Mouse (Mus musculus): Measurements from ENCODE around the gene Casd1. TPM values are rescaled to one million over a fixed set of nuclear protein-coding genes. Genes with fewer than 3 reads are reported as not detected.

Gene Casd1
- total and polyA plus RNA-seq, 3 experiments: 13.1 to 38.2 (median 30.4) TPM

DNA sequence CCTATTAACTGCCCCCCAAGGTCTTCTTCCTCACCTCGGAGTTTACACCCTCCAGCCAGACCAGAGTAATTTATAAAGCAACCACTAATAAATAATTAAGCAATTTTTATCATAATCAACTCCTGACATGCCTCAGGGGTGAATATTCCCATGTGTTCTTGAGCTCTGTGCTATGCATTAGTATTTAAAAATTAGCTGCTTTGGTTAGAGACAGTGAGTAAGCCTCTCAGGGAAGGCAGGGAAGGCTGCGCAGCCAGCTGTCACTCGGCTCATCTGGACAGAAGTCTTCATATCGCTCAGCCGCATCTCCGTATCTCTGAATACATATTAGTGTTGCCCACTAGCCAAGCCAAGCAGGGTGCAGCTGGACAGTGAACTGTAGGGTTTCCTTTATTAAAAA lies 45.3 kb upstream of the Casd1 start:
- in situ Hi-C loops (cut with MboI; ENCODE audit: low pct_ligation_motif_present, low pct_unique_long_range_greater_than_20kb, low sequenced_read_pairs) (loop anchor here (25.0 kb wide), 1 partner anchor 832 kb away; the partner anchor contains the start of gene Asb4), dilution Hi-C loops (cut with MboI; ENCODE audit: extremely low pct_ligation_motif_present, extremely low pct_unique_long_range_greater_than_20kb, low sequenced_read_pairs) (no loop called here)
- H3K27me3 ChIP-seq (replicated peaks): no peaks in the 10 kb centered on the region

DNA sequence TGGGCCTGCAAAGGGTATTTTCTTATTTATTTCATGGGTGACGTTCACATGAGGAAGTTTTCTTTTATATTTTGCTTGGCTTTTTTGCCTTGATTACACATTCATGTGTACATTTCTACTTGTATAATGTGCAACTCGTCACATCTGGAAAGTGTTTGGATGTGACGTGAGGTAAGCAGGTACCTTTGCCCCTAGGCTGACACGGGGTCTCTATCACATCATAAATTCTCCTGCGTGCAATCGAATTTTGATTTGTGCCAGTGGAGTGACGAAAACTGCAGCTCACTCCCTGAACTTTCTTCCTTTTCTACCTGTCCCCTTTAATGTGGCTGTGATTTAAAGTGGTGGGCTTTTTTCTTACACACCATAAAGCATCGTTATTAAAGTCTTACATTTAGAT lies 43.6 kb upstream of the Casd1 start:
- Histone ChIP-seq H3K36me3 (replicated peaks in 1 of 2; ENCODE audit: control insufficient read depth in 1 of 2, insufficient read depth in 1 of 2, low read length in 1 of 2) (no peaks in the 10 kb centered on the region), H3K9ac (ENCODE audit: insufficient read depth, low read depth) (no peak overlapping the region), H3K79me2 (replicated peaks; ENCODE audit: control insufficient read depth, extremely low read depth, insufficient read depth, poor library complexity, severe bottlenecking) (no peaks in the 10 kb centered on the region), H3K9me3 (replicated peaks; ENCODE audit: low read length) (no peaks in the 10 kb centered on the region), H3K27me3 (replicated peaks) (no peaks in the 10 kb centered on the region), H3K4me2 (ENCODE audit: insufficient read depth, low read depth, poor library complexity, severe bottlenecking) (no peak overlapping the region), H3K4me3 (replicated peaks in 1 of 3; ENCODE audit: low read depth in 2 of 3, low read length in 2 of 3, poor library complexity in 1 of 3) (no peak overlapping the region), H3K4me1 (ENCODE audit: control insufficient read depth in 1 of 2, insufficient read depth in 2 of 2) (no peaks in the 10 kb centered on the region; a peak in 1 of 4 replicates), H3K27ac (ENCODE audit: insufficient read depth, low read depth) (no peak overlapping the region)
- in situ Hi-C loops (cut with MboI; ENCODE audit: low pct_ligation_motif_present, low pct_unique_long_range_greater_than_20kb, low sequenced_read_pairs) (loop anchor here (25.0 kb wide), 1 partner anchor 830 kb away; the partner anchor contains the start of gene Asb4), dilution Hi-C loops (cut with MboI; ENCODE audit: extremely low pct_ligation_motif_present, extremely low pct_unique_long_range_greater_than_20kb, low sequenced_read_pairs) (no loop called here)
- DNase-seq (ENCODE audit: extremely low read depth): no peak
- TF ChIP-seq MAZ (IDR thresholded peaks at IDR 0.05; ENCODE audit: low read depth, low read length) (no peak), POLR2A (IDR thresholded peaks at IDR 0.05; ENCODE audit: low read depth, low read length) (no peak), RAD21 (IDR thresholded peaks at IDR 0.05; ENCODE audit: low read depth, low read length) (no peak), MEF2A (IDR thresholded peaks at IDR 0.05; ENCODE audit: borderline replicate concordance, low read depth, low read length) (no peak), IRF4 (IDR thresholded peaks at IDR 0.05; ENCODE audit: low read depth, low read length) (no peak), KAT2A (IDR thresholded peaks at IDR 0.05; ENCODE audit: insufficient replicate concordance, low read length) (no peak)

More for the DNA sequence above, 45.3 kb upstream of the Casd1 start:
- Histone ChIP-seq H3K4me3 (replicated peaks in 1 of 3; ENCODE audit: low read depth in 2 of 3, low read length in 2 of 3, poor library complexity in 1 of 3) (no peak overlapping the region), H3K9me3 (replicated peaks; ENCODE audit: low read length) (no peaks in the 10 kb centered on the region), H3K27ac (ENCODE audit: insufficient read depth, low read depth) (no peak overlapping the region), H3K4me2 (ENCODE audit: insufficient read depth, low read depth, poor library complexity, severe bottlenecking) (no peak overlapping the region), H3K79me2 (replicated peaks; ENCODE audit: control insufficient read depth, extremely low read depth, insufficient read depth, poor library complexity, severe bottlenecking) (no peaks in the 10 kb centered on the region), H3K9ac (ENCODE audit: insufficient read depth, low read depth) (no peak overlapping the region), H3K36me3 (replicated peaks in 1 of 2; ENCODE audit: control insufficient read depth in 1 of 2, insufficient read depth in 1 of 2, low read length in 1 of 2) (no peaks in the 10 kb centered on the region), H3K4me1 (ENCODE audit: control insufficient read depth in 1 of 2, insufficient read depth in 2 of 2) (no peaks in the 10 kb centered on the region; a peak in 1 of 4 replicates)
- no peak for DNase-seq (ENCODE audit: extremely low read depth)
- TF ChIP-seq SMC3 (IDR thresholded peaks at IDR 0.05; ENCODE audit: low read depth, low read length) (no peak), TBP (conservative IDR thresholded peaks at IDR 0.05; ENCODE audit: low read depth, low read length) (no peak), MAFK (IDR thresholded peaks at IDR 0.05; ENCODE audit: insufficient replicate concordance, low read length) (no peak), ZNF384 (IDR thresholded peaks at IDR 0.05; ENCODE audit: low read depth, low read length) (no peak), SIN3A (IDR thresholded peaks at IDR 0.05; ENCODE audit: low read length) (no peak), USF1 (IDR thresholded peaks at IDR 0.05; ENCODE audit: low read depth, low read length) (no peak), E2F4 (IDR thresholded peaks at IDR 0.05; ENCODE audit: insufficient replicate concordance, low read depth, low read length) (no peak), CHD2 (IDR thresholded peaks at IDR 0.05; ENCODE audit: low read length) (no peak), TCF12 (IDR thresholded peaks at IDR 0.05; ENCODE audit: low read depth, low read length) (no peak), IRF4 (IDR thresholded peaks at IDR 0.05; ENCODE audit: low read depth, low read length) (no peak)
